Mouse (Mus musculus): ENCODE data around the gene Zfp988.
"Not testable (repeated sequence)": the region's sequence is repeated elsewhere in the genome, so short reads cannot be mapped to it uniquely, and the experiment has no call there.

Zfp988 gene

DNA sequence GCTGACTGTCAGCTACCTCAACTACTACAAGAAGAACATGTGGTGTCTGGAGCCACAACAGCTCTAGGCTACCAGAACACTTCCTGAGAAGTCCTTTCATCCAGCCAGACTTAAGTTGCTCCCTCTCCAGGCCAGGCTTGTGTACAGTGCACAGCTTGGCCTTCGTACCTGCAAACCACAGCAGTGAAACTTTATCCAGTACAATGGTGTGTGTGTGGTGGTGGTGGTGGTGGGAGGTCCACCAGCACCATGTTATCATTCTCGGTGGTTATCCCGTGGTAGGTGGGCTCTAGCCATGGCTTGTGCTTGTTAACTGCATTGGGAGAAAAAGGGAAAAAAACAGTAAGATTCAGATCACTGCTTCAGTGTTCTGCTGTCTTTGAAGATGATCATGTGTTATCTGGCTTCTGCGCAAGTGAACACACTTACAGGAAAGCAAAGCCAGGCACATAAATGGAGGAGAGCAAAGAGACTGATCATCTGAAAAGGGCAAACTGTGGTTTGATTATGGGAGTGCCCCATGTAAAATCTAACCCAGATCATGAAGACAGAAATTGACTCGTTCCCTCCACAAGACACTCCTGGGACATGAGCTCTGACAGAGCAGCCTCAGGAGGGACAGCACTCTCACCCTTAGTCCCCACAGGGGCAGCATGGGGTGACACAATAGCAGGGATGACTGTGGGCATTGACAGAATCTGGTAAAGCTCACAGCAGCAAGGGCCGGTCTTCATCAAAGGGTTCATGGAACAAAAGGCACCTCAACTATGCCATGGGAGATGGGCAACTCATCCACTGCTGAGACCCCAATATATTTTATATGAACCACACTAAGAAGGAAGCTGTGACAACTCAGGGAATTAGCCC lies 37.8 kb downstream of the Zfp988 start:
- not testable (repeated sequence) for DNase-seq (ENCODE audit: low spot score)

DNA sequence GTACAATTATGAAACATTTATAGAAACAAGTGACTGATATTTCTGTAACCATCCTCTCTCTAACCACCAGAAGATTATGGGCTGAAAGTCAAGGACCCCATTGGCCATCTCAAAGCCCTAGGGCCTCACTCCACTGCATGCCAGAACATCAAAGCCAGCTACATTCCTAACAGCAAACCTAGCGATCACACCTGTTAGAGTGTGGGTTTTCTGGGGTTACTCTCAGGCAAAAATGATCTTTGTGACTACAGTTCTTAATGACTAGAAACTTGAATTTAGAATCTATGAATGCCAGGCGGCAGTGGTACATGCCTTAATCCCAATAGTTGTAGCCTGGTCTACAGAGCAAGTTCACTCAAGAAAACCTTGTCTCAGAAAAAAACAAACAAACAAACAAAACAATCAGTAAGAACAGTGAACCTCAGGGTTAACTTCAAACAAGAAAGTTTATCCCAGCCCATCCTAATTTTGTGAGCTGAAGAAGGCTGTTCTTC lies 39.6 kb downstream of the Zfp988 start:
- not testable (repeated sequence) for DNase-seq (ENCODE audit: low spot score)

DNA sequence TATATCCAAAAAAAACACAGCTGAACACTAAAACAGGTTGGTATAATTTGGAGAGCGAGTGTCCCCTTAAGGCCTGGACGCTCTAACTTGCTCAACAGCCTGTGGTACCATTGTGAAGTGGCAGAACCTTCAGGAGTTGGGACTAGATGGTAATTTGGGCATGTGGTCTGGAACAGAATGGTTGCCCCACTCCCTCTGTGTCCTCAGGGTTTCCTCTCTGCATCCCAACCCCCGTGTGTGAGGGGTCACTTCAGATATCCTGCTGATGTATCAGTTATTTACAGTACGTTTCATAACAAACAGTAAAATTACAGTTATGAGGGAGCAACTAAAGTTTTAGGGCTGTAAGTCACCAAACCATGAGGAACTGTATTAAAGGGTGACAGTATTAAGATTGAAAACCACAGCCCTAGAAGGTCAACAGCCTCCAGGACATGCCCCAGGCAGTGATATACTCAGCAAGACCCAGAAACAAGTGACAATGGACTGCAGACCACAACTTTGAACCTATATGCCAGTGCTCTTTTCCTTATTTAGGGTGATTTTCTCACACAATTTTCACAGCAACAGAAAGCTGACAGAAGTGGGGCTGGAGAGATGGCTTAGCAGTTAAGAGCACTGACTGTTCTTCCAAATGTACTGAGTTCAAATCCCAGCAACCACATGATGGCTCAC lies 41.0 kb downstream of the Zfp988 start:
- not testable (repeated sequence) for DNase-seq (ENCODE audit: low spot score)

- DNase-seq (ENCODE audit: low spot score) = not testable (repeated sequence)
Observed at GRCm38 (mm10) chr4:147347300-147347699, 41.8 kb downstream of the Zfp988 start.

- not testable (repeated sequence) for DNase-seq (ENCODE audit: low spot score)
Observed at GRCm38 (mm10) chr4:147347880-147348279, 42.4 kb downstream of the Zfp988 start.

DNA sequence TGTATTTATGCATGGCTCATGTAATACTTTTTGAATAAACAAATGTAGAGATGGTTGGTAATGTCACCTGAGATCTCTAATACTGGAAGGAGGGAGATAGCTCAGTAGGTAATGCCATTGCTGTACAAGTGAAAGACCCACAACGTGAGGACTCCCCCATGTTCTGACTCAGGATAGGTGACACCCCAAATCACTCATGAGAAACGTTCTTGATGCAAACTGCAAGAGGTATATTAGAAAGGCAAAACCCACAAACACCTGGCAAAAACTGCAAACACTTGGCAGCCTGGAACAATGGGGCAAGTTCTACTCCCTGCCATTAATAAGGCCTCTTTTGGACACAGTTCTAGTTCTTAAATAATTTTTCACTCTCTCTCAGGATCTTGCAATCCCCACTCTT lies 42.9 kb downstream of the Zfp988 start:
- not testable (repeated sequence) for DNase-seq (ENCODE audit: low spot score)

DNA sequence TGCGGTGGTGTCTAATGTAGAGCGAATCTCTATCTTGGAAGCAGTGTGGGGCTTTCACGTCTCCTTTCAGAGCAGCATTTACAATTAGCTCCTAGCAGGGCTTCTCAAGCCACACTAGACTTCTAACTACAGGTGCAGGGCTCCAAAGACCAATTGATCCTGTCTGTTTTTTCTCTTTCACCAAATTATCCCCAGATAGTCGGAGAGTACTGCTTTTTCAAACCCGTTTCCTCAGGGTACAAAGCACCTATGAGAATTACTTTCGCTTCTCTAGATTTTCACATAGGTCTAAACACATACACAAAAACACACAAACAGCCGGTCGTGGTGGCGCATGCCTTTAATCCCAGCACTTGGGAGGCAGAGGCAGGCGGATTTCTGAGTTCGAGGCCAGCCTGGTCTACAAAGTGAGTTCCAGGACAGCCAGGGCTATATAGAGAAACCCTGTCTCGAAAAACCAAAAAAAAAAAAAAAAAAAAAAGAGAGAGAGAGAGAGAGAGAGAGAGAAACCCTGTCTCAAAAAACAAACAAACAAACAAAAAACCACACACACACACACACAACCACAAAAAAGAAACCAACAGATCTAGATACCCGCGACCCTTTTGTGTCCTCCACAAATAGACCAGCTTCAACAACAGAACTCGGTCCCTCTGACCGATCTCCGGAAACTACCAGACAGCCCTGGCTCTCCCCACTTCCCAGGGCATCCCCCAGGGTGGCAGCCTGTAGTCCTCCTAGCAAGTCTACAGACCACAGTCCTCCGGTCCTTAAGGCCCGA lies 43.6 kb downstream of the Zfp988 start:
- not testable (repeated sequence) for DNase-seq (ENCODE audit: low spot score)

DNA sequence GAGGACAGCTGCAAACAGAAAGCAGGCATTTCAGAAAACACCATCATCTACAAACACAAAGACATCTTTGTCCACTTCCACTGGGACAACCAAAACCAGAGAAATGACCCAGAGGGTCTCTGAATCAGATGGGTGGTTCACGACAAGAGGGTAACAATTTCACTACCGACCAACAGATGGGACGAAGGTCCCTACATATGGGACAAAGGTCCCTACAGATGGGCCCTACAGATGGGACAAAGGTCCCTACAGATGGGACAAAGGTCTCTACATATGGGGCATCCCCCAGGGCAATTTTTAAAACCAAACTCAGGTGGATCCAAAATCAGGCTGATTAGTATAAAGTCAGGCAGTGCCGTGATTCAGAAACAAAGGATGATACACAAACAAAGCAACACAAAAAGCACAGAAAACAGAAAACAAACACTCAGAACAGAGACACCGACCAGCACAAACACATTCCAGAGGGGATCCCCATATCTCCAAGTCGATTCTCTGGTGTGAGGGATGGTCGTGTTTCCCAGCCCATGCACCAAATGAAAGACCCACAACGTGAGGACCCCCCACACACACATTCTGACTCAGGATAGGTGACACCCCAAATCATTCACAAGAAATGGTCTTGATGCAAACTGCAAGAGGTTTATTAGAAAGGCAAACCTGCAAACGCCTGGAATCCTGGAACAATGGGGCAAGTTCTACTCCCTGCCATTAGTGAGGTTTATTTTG lies 44.4 kb downstream of the Zfp988 start:
- not testable (repeated sequence) for DNase-seq (ENCODE audit: low spot score)

DNA sequence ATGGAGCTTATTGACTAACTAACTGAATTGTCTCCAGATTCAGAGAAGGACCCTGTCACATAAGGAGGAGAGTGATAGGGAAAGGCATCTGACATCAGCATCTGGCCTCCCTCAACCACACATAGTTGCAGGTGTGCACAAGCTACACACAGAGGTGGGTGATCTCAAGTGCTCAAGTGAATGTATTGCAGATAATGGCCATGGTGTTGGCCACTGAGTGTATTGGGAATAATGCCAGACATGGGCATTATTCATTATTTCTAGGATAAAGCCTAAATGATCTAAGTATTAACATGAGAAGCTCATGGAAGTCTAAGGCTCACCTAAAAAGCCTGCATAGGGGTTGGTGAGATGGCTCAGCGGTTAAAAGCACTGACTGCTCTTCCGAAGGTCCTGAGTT lies 45.1 kb downstream of the Zfp988 start:
- DNase-seq (ENCODE audit: low spot score) = not testable (repeated sequence)

DNA sequence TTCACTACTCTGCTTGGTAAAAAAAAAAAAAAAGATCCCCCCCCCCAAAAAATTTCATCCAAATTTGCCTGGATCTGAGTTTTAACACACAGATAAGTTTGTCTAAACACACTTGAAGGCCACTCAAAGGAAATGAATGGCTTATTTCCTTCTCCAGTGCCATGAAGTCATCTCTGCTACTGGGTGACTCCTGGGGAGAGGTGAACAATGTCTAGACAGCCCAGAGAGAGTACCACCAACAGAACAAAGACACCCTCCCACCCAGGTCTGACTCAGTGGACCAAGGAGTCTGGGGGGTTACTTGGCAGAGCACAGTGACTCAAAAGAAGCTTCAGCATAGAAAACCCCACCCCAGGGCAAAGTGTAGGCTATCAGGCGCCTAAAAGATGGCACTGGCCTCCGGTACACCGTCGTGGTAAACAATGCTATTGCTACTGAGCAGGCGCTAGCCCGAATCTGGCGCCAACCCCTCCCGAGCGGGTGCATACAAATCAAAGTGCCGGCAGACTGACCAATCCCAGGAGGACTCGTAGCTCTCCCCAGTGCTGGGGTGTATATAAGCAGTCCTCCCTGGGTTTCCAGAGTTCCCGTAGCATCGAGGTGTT lies 46.0 kb downstream of the Zfp988 start:
- DNase-seq (ENCODE audit: low spot score) = not testable (repeated sequence)

DNA sequence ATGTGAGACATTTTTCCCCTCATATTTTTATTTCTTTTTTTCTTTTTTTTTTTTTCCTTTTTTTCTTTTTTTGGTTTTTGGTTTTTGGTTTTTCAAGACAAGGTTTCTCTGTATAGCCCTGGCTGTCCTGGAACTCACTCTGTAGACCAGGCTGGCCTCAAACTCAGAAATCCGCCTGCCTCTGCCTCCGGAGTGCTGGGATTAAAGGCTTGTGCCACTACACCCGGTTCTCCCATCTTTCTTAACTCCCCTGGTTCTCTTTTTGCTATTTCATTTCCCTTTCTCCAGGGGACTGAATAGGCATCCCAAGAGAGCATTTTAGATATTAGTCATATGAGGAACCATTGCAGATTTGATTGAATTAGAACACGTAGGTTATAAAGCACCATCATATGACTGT lies 48.2 kb downstream of the Zfp988 start:
- DNase-seq (ENCODE audit: low spot score) = not testable (repeated sequence)

- not testable (repeated sequence) for DNase-seq (ENCODE audit: low spot score)
Observed at GRCm38 (mm10) chr4:147356042-147356441, 50.6 kb downstream of the Zfp988 start.

GRCm38 (mm10) chr4:147357195-147357594 lies 51.7 kb downstream of the Zfp988 start:
- not testable (repeated sequence) for DNase-seq (ENCODE audit: low spot score)

- not testable (repeated sequence) for DNase-seq (ENCODE audit: low spot score)
Observed at GRCm38 (mm10) chr4:147361003-147361402, 55.5 kb downstream of the Zfp988 start, which contains the start of gene Zfp978. Gene Zfp978 (plus strand): TSS chr4:147361303.

DNA sequence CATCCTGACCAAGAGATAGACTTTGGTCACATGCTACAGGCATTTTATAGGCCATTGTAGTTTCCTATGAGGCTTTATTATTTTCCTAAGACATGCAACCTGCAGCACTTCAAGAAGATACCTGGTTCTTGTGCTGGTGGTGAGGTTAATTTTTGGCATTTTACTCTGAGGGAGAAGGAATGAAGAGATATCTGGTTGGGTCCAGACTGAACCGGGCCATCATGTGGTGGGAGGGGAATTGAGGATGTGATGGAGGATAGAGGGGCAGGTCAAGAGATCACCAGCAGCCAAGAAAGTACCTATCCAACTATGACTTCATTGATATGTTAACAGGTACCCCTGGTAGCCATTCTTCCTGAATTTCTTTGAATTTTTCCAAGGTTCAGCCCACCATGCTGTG lies 56.4 kb downstream of the Zfp988 start:
- DNase-seq (ENCODE audit: low spot score) = not testable (repeated sequence)

DNA sequence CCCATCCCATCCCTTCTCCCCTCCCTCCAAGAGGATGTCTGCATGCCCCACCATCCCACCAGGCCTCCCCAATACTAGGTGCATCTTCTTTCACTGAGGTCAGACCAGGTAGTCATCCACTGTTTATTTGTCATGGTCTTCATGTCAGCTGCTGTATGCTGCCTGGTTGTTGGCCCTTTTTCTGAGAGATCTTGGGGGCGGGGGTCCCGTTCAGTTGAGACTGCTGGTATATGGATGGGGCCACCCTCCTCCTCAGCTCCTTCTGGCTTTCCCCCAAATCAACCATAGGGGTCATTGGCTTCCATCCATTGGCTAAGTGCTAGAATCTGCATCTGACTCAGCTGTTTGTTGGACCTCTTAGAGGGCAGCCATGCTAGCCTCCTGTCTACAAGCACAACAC lies 64.1 kb downstream of the Zfp988 start:
- not testable (repeated sequence) for DNase-seq (ENCODE audit: low spot score)

DNA sequence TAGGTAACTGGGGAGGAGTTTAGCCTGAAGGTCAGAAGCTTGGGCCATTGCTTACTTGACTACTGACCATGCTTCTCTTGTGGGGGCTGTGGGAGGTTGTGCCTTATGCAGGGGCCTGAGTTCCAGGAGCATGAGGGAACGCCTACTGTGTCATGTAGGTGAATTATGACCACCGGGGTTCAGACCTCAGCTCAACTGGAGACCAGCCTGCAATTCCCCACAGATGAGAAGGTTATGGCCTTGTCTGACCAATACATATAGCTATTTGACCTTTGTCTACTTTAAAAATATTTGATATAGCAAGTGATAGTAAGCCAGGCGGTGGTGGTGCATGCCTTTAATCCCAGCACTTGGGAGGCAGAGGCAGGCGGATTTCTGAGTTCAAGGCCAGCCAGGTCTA lies 77.7 kb downstream of the Zfp988 start:
- DNase-seq (ENCODE audit: low spot score) = not testable (repeated sequence)
